Mouse (Mus musculus): ENCODE results near the gene Ovch2.
A peak's percentile ranks its signal among the peaks of the same experiment; 100 is the strongest.

The Ovch2 gene

DNA sequence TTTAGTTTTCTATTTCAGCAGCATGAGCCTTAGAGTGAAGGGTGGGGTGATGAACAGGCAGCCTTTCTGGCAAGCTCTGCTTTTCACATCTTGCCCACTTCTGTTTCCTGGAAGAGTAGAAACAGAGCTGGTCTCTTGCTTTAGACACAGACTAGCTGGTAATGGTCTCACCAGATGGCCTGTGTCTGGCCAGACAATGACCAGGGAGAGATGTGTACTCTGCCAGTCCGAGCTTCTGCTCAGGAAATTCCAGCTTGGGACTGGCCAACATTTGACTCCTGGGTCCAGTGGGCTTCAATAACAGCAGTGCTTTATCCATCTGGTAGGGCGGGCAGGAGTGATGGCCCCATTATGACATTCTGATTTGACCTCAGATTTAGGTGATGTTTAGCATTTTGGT is 55.9 kb downstream of the Ovch2 start:
- DNase-seq (ENCODE audit: low read depth, low spot score), result no peak

DNA sequence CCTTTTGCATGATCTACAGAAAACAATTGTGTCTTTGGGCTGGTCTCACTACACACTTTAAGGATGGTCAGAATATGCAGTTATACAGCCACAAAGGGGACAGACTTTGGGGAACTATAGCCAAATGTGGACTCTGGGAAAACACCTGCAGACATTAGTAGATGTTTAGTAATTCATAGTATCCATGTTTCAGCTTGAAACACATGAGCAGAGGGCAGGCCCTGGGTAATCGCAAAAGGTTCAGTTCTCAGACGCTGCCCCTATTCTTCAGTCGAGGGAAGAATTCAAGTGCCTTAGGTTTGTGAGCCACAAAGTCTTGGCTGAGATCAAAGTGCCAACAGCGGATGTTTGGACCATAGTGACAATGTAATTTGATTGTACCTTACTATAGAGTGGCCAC is 56.6 kb downstream of the Ovch2 start:
- DNase-seq (ENCODE audit: low read depth, low spot score), result no peak

DNA sequence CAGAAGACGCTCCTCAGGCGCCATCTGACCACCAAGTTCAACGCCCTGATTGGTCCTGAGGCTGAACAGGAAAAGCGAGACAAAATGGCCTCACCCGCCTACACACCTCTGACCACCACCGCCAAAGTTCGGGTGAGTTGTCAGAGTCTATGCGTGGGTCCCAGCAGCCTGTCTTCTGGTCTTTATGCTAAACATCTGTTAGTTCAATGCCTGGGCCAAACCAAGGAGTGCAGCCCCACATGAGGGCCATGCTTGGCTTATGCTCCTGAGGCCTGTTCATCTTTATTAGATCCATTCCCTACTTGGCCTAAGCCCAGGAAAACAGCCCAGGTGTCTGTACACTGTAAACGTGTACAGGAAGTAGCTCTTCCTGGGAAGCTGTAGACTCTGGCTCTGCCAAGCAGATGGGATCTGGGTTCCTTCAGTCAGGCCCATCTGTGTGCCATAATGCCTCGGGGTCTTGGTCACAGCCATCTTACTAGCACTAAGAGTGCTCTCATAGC is 58.0 kb downstream of the Ovch2 start:
- DNase-seq (ENCODE audit: low read depth, low spot score), result no peak

DNA sequence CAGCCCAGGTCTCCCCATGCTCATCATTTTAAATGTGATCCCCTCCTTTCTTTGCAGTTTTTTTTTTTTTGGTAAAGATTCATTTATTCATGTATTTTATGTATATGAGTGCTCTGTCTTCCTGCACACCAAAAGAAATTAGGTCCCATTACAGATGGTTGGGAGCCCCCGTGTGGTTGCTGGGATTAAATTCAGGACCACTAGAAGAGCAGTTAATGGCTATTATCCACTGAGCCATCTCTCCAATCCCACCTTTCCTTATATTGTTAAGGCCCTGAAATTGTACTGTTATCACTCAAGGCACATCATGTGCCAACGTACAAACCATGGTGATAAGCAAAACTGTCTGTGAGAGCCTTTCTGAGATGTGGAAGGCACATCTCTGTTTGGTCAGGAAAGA is 62.3 kb downstream of the Ovch2 start:
- DNase-seq (ENCODE audit: low read depth, low spot score), result no peak

DNA sequence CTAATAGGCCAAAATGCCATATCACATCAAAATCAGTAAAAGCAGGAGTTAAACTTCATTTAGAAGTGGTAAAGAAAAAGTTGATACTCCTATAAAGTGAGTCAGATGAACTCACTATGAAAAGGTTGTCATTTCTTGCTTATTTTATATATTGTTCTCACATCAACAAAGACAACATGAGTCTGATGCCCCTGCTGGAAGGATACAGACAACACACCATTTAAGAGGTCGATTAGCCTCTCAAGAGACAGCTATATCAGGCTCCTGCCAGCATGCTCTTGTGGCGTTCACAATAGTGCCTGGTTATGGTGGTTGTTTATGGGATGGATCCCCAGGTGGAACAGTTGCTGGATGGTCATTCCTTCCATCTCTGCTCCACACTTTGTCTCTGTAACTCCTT is 67.8 kb downstream of the Ovch2 start:
- DNase-seq (ENCODE audit: low read depth, low spot score), result peak; percentile 34

Measured in R1 (cell line).